Mouse (Mus musculus) cerebellum, adult 11-12 months (tissue): Measurements from ENCODE around the gene Ankrd55.
A peak's percentile ranks its signal among the peaks of the same experiment; 100 is the strongest.

ENCODE experiments used
- DNase-seq: peaks from one replicate; pipeline ENCODE4 v3.0.0; 2022

Gene Ankrd55

DNA sequence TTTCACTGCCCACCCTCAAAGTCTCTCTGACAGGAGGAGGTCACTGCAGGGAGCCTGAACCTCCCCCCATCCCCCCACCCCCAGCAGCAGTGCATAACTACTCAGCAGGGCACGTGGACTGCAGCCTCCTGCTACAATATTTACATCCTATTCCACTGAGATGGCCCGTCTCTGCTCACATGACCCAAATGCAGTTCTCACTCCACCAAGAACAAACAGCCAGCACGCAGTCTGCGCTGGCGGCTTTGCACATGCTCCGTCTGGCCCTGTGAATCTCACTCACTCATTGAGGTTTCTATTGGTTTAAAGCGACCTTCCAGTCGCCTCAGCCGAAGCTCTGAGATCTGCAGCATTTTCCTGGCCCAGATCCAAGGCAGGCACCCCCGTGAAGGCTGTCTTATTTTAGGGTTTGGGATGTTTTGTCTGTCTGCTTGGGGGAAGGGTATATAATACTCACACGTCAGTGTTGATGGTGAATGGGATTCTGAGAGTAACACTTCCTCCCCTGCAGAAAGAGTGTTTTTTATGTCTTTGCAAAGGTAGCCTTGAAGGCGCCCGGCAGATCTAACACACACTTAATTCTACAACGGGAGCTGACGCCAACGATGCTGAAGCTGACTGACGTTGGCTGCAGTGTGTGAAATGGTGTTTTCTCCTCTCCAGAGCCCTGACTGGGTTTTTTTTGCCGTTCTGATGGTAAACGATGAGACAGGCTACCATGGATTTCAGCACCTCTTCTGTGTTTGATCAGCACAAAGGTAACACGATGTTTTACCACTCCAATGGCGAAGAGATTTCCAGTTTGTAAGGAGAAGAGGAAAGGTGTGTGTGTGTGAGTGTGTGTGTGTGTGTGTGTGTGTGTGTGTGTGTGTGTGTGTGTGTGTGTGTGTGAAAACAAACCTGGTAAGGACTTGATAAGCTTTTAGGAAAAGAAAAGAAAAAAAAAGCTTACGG is at the start of gene Ankrd55:
Gene Ankrd55, plus strand, starts transcription at position 227 of the 954 bp plus-strand sequence.
- DNase-seq, result peak; percentile 57

DNA sequence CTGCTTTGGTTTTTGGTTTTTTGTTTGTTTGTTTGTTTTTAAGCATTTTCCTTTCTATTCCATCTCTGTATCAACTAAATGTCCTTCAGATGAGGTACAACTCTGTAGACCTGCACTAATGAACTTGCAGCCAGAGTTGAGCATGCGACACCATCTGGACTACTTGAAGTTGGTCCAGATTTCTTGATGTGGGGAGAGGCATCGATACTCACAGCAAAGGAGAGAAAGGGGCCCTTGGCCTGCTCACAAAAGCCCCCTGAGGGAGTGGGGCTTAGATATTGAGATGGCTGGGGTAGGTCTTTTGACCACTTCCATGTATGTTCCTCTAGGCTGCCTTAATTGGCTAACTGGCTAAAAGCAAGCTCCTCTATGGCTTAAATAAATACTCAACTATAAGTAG is 49.0 kb upstream of the Ankrd55 start:
- no peak for DNase-seq

DNA sequence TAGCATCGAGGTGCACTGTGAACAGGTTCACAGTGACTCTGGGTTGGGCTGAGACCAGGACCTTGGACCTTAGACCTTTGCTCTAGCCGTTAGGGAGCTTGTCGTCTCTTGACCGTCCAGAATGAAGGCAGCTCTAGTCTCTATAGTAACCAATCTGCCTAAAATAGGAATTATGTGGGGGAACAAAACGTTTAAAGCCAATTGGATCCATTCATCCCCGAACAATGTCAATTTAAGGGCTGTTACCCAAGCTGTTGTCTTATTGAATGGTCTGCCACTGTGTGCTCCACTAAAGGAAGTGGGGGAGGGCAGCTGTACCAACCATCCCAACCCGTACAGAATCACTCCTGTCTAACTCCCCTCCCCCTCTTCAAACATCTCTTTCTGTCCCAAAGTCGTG is 46.8 kb upstream of the Ankrd55 start:
- no peak for DNase-seq

DNA sequence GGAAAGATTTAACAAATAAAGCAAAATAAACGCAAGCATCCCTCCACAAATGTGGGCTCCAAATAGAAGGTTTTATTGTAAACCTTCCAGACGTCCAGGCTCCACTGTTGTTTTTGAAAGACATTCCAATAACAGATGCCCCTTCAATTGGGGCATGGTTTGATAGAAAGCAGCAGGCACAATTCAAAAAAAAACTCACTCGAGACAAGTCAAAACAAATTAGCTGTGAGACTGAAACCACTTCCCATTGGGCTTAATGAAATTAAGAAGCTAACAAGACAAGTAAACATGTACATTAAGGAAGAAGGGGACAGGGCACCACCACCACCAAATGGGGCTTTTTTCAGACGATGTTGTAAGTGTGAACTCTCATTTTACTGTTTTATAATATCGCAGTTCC is 43.1 kb upstream of the Ankrd55 start:
- DNase-seq, result no peak

DNA sequence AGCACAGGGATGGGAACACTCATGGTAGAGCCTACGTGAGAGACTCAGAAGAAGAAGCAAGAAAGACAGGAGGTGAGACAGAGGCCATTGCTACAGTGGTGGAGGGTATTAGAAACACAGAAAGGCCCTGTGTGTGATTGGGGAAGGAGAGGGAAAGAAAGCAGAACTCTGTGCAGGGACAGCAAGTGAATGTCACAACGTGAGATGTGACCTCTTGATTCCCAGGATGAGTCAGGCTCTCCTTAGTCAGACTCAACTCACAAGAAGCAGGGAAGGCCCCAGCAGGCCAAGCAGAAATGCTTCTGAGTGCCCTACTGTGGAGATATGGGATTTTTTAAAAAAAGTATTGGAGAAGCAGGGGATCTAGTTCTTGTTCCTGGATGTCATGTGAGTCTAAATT is 36.8 kb upstream of the Ankrd55 start:
- no peak for DNase-seq

DNA sequence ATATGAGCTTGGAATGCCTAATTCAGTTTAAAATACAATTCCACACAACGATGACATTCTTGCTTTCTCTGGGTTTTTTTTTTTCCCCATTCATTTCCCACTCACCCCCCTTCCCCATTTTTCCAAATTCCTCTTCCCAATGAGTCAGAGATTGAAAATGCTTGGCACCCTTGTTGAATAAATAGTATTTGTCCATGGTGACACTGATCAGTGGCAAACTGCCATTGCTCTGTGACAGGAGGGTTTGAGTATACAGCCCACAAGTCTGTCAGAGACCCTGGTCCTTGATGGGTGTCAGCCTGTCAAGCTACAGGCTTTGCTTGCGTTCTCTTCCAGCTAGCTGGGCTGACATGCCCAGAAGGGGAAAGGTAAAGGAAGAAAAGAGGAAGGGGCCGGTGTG is 36.2 kb upstream of the Ankrd55 start:
- no peak for DNase-seq

DNA sequence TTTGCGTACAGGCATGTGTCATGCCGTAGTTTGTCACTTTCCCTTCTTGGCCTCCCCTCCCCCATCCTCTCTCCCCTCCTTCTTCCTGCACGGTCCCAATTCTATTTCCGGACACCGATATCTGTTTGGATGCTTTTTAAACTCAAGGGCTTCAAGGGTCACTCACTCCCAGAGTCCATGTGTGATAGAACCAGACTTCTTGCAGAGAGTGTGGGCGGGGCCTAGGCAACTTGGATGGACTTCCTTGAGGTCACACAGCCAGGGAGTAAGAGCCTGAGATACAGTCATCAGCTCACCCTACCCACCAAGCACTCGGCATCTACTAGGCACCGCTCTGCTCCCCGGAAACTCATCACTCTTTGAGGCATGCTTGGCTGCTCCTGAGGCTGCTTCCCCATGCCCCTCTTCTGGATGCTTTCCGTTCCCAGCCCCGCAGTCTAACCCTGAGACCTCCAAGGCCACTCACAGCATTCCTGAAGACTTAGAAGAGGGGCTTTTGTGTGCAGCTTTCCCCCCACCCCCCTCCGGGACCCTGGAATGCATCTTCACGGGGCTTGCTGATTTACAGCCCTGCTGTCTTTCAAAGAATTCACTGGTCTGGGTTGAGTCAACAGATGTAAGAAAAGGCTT is 35.1 kb upstream of the Ankrd55 start:
- no peak for DNase-seq

DNA sequence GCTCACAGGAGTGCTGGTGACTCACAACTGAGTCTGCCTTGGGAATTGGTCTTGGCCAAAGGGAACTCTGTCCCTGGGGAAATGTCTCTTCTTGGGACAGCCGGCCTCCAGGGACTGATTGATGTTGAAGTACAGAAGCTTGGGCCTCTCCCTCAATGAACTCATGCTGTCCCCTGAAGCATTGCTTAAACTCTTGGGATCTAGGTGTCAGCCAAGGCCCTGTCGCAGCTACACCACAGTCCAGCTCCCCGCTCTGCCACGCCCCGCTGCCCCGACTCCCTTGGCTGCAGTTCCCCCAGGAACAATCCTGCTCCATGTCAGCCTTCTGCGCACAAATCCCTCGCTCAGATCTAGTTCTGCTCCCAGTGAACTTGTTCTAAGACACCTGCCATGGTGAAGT is 34.1 kb upstream of the Ankrd55 start:
- DNase-seq, result no peak

DNA sequence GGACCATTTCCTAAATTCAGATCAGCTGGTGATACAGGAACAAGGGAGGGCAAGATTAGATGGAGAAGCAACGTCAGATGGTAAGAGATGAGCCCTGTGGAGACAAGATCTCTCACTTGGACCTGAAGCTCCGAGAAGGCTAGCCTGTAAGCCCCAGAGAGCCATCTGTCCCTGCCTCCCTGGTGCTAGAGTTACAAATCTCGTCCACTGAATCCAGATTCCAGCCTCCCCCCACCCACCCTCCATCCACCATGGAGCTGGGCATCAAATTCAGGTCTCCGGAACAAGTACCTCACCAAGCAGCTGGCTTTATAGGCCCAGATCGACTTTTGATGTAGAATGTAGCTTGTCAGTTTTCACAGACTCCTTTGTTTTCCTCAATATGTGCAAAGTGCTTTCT is 32.4 kb upstream of the Ankrd55 start:
- no peak for DNase-seq

DNA sequence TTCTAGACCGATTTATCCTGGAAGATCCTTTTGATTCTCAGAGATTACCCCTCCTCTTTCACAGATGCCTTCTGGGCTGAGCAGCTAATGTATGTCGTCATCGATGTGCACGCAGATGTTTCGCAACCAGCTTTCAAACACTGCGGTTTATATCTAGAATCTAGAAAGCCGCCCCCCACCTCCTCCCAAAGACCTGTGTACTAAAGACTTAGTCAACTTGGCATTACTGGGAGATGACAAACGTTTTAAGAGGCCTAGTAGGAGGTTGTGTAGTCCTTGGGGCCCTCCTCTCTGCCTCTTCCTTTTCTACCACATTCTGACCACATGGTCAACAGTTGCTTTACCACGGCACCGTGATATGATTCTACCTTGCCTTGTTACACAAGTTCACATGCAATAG is 29.8 kb upstream of the Ankrd55 start:
- no peak for DNase-seq

DNA sequence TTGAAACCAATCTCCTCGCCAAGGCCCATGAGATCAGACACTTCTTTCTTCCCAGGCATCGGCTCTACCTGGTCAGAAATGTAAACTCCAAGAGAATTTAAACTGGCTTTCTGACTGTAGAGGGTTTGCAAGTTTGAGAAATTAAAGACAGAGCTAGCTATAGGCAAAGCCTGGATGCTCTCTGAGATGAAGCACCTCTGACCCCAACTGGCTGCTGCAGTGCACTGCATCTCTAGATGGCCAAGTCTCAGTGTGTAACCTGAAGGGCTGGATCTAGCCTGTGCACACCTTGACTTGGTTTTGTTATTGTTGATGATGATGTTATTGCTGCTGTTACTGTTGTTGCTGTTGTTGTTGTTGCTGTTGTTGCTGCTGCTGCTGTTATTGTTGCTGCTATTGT is 28.9 kb upstream of the Ankrd55 start:
- peak; percentile 34 for DNase-seq

DNA sequence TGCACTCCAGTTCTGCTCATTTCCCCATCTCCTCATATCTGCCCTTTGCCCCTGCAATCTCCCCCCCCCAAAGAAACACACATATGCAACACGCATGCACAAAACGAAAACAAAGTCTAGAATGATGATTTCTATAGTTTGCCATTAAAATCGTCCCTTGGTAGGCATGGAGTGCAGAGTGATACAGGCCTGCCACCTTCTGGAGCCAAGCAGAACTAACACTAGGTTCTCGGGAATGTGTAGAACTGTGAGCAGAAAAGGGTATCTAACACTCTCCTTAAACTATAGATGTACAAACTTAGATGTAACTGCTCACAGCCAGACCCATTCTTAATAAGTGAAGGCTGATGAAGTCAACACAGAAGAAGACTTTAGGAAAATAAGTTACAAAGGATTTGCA is 23.6 kb upstream of the Ankrd55 start:
- DNase-seq, result no peak

DNA sequence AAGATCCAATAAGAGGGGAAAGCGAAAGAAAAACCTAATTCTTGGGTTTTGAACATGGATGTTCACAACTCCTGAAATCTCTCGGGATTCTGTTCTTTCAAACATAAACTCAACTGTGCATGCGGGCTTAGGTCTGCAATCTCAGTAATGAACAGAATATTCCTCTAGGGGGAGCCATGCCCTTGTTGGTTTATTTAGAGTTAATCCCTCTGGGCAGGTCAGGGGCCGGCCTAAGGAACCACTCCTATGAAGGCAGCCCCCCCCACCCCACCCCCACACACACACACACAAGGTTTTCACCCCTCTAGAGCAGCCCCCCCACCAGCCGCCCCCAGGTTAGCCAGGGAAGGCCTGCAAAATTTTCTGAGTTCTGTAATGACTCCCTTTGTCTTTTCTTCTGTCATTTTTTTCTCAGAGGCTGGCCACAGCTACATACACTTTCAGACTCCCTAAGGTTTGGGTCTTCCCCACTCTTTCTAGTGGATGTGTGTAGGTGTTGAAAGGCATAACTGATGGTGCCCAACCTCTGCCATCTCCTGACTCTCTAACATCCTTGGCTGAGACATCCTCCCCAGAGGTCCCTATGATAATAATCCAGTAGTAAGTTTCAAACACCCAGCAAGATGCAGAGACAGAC is 16.2 kb upstream of the Ankrd55 start:
- DNase-seq, result no peak

DNA sequence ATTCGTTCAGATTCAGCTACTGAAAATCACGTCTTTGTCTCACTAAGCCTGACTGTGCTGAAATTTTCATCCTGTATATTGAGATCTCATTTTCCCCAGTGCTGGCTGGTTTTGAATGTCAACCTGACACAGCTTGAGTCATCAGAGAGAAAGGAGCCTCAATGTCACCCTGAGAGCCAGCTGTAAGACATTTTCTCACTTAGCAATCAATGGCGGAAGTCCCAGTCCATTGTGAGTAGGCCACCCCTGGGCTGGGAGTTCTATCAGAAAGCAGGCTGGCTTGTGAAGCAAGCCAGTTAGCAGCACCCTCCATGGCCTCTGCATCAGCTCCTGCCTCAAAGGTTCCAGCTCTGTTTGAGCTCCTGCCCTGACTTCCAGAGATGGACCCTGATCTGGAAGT is 13.6 kb upstream of the Ankrd55 start:
- no peak for DNase-seq

DNA sequence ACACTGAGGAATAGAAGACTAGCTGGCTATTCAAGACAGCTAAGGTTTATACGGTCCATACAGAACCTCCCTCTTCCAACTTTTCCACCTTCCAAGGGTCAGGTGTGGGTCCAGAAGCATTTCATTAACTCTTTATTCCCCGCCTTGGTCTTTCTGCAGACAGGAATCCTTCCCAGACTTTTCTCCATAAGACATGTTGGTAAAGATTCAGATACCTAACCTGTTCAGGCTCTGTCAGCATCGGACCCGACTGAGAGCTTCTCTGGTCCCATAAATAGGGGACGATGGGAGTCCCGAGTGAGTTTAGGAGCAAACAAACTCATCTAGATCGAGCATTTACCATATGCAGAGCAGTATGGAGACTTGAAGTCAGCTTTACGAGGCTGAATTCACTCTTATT is 12.3 kb upstream of the Ankrd55 start:
- no peak for DNase-seq

DNA sequence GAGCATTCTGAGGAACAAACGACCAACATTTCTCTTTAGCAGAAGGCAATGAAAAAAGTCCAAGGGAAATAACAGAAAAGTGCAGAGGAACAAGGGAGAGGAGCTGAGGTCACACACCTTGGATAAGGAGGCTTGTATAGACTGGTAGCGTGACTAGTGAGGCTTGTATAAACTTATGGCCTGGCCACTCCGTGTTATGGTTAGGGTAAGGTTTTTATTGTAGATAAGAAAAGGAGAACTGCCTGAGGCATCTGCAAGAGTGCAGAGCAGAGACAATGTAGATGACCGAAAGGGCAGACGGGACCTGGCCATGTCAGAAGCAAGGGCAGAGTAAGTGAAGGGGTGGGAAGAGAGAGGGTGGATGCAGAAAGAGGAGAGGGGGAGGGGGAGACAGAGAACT is 10.7 kb upstream of the Ankrd55 start:
- DNase-seq, result no peak

DNA sequence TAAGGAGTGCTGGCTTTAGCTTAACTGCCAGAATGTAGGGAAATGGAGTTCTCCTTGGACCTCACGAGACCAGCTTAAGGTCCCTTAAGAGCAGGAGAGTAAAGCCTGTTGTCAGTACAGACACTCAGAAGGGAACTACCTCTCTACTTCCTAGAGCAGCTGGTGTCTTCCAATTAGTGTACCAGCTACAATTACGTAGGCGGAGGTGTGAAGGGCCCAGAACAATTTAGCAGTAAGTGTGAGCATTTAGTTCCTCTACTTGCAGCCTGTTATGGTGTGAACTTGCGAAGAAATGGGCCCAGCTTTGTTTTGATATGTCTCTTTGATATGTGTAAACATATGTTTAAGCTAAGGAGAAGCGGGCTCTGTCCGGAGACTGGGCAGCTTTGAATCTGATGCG is 10.0 kb upstream of the Ankrd55 start:
- no peak for DNase-seq

DNA sequence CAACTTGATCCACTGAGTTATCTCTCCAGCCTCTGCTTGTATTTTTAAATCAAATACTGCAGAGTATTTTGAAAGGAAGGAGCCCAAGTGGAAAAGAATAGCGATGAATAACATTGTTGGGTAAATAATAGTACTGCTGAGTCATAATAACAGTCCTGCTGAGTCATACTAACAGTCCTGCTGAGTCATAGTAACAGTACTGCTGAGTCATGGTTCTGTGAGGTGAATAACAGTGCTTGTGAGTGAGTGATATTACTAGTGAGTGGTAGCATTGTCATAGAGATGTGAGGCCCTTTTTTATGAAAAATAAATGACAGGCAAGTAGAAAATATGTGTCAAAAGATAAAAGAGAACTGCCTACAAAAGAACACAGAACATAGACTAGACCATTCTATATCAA is 1.1 kb upstream of the Ankrd55 start:
- DNase-seq, result no peak

DNA sequence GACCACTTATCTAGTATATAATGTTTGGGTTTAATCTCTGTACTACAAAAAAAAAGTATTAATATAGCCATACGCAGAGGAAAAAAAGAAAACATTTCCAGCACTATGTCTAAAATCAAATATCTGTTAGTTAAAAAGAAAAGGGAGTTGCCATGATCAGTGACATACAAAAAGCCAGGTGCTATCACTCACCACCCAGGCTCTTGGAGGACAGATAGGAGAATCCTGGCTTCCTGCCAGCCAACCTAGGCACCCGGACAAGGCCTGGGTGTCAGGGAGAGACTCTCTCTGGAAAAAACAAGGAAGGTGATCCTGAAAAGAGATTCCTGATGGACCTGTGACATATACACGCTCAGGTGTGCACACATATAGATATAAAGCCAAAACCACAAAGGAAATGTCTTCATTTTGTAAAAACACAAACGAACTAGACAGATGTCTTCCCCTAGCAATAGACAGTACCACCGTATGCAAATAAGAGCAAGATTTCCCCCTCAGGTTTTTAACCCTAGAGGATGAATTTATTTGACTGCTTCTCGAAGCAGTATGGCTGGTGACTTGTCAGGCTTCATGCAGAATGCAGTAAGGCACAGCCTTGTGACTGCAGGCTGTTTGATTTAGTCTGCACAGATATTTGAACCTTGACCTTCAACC is 553 bp upstream of the Ankrd55 start:
- no peak for DNase-seq

DNA sequence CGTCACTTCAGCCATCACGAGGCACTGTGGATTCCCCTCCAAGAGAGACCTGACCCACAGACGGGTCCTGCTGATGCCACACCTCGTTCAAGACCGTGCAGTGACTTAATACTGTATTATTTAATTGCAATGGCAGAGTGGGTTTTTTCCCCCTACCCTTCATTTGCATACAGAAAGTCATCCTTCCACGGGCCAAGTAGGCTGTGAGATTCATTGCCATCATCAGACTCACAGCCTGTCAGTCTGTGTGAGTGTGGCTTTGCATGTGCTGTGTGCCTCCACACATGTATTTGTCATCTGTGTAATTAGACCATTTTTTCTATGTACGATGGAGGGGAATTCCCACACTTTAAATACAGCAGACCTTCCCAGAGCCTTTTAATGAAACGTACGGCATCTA is 1.1 kb downstream of the Ankrd55 start:
- DNase-seq, result no peak

DNA sequence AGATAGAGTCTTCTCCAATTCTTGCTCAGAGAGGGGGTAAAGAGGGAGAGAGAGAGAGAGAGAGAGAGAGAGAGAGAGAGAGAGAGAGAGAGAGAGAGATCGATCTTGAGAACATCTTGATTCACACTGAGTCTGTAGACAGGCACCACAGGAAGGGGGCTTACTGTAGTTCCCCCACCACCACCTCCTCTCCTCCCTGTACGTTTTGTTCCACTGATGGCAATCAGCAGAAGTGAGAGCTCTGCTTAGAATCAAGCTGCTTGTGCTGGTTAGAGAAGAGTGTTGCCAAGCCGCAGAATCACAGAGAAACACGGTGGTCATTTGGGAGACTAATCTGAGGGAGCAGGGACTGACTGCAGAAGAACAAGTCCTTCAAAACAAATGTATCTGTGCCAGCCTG is 1.7 kb downstream of the Ankrd55 start:
- DNase-seq, result no peak

DNA sequence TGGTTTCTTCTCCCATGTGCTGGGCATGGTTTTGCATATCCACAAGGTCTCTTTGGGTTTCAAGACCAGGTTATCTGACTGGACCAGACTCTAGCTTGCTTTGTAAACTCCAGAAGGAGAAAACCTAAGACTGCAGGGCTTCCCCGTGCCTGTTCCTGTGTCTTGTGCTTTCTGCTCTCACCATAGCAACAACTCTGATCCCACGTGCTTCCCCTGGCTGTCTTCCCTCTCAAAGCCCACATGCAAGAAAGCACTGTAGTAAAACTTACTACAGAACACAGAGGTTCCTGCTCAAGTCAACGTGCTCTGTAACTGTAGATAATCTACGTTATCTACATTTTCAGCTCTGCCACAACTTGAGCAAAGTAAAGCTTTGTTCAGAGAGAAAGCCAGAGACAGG is 4.2 kb downstream of the Ankrd55 start:
- no peak for DNase-seq

DNA sequence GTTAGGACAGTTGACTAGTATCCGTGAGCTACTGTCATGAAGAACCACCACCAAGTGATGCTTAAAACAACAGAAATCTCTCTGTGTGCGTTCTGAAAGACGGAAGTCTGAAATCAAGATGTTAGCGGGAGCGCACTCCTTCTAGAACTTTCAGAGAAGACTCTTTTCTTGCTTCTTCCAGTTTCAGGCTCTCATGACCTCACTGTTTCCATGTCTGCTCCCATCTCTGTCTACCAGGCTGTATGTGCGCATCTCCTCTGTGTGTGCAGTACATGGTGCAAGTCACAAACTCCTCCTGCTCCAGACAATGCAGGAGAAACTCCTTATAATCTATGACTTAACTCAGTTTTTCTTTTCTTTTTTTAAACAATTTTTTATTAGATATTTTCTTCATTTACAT is 4.8 kb downstream of the Ankrd55 start:
- DNase-seq, result no peak

DNA sequence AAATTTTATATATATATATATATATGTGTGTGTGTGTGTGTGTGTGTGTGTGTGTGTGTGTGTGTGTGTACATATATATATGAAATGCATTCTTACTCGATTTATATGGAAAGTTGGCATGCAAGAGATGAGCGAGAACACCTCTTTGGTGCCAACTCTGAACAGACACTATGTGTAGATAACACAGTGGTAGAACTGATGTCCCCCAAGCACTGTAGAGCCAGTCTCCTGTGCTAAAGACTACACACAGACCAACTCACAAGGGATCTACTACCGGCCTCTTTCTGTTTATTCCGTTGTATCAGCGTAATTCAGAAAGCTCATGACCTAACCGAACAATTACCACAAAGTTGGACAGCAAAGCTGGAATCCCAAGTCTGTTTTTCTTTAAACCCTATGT is 6.2 kb downstream of the Ankrd55 start:
- DNase-seq, result no peak
